Mouse (Mus musculus) c-Kit-positive CD71-positive TER-119-positive erythroid progenitor cells, embryonic 14.5 days (primary cell): ENCODE results near the gene Arpp19.

Experiments used
- DNase-seq: peaks from one replicate; pipeline ENCODE4 v3.0.0-alpha.2; 2013; ENCODE audit warnings: low spot score

Gene Arpp19

DNA sequence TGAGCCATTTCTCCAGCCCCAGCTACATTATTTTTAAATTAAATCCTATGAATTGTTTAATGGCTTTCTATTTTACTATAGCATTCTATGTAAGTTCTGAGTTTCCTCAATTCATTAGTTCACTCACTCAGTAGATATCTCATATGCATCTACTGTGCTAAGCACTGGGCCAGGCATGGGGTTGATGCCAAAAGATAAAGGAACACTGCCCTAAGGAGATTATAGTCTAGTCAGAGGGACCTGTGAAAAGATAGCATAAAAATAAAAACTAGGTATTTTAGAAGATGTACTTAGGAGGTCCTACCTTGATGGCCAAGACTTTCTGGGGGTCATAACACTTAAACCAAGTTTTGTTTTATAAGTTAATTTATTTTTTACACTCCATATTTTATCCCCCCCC, 64.7 kb downstream of the Arpp19 start:
- DNase-seq = no peak
